Mouse (Mus musculus) ovary, postnatal 10 days (tissue): ENCODE data around the gene Otop1.
A peak's percentile ranks its signal among the peaks of the same experiment; 100 is the strongest.

ENCODE experiments used
- DNase-seq: peaks from one replicate; pipeline ENCODE4 v3.0.0; 2022; ENCODE audit warnings: low spot score

The Otop1 gene

DNA sequence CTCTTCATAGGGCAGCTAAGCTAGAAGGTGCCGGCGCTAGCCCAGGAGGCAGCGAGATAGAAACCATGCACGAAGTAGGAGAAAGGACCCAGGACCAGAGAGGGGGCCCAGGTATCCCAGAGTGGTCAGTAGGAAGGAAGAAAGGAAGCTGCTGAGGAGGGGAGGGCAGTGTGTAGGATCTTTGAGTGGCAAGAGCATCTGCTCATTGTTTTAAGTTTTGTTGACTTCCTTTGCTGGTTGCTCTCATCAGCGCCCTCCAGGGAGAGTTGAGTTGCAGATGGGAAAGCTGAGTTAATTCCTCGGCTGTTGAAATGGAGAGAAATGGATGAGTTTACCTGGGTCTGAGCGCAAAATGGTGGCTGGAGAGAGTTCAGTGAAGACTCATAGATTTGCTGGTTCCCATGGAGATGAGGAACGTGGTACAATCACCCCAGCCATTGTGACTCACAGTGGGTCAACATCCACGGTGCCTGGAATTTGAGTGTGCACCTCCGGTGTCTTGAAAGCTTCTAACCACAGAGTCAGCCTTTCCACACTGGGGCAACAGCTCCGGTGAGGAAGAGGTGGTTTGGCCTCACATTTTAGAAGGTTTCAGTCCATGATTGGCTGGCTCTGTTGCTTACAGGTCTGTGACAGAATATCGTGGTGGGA is 26.1 kb downstream of the Otop1 start:
- DNase-seq, result no peak

DNA sequence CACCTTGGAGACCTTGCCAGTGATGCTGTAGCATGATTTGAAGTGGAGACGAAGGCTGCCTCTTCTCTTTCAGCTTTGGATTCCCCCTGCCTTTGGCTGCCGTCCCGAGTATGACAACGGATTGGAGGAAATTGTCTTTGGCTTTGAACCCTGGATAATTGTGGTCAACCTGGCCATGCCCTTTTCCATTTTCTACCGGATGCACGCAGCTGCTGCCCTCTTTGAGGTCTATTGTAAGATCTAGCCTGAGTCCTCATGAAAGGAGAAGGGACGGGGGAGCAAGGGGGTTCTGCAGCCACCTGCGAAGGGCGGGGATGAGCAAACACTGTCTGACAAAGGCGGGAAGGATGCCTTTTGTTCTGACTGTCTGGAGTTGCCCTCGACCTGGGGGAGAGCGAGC is 26.9 kb downstream of the Otop1 start:
- no peak for DNase-seq

DNA sequence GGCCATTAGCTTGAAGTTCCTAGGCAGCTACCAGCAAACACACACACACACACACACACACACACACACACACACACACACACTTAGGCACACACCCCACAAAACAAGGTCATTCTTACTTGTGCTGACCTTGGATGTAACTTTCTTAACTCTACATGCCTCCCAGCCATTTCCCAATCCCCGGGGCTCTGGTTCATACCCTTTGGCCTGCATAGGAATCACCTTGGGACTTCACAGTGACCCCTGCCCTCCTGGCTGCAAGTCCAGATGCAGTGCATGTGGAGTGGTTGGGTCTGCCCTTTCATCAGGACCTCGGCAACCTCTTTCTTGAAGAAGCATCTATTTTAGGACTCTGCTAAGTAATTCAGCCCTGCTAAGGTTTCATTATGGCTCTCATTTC is 29.5 kb downstream of the Otop1 start:
- no peak for DNase-seq

DNA sequence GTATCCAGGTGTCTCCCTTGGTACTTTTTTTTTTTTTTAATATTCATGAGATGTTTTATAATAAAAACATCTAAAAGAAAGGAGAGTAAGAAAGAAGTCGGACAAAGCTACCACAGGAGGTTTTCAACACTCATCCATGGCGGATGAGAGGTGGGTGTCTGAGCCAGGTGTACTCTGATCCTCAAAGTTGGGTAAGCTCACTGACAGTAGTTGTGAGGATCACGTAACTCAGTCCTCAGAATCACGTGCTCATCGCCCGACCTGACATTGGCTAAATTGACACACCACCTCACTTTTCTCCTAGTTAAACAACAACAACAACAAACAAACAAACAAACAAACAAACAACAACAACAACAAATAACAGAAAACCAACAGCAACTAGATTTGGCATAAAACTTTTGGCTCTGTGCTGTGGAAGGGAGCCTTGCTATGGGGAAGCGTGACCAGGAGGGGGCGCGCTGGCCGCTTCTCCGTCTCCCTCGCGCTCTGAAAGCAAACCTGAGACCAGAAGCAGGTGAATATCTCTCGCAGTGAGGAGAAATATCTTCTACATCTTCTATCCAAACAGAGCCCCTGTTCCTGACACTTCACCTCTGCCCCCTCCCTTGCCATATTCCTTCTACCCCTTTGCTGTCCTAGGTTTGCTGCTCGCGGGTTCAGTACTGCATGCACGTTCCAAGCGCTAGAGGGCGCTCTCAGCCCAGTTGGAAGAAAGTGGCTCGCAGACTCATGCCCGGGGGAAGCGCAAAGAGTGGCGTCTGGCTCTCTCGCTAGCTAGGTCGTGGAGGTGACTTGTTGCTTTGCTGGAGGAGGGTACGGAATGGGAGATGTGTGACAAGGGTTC is 31.7 kb downstream of the Otop1 start:
- peak; percentile 79 for DNase-seq

DNA sequence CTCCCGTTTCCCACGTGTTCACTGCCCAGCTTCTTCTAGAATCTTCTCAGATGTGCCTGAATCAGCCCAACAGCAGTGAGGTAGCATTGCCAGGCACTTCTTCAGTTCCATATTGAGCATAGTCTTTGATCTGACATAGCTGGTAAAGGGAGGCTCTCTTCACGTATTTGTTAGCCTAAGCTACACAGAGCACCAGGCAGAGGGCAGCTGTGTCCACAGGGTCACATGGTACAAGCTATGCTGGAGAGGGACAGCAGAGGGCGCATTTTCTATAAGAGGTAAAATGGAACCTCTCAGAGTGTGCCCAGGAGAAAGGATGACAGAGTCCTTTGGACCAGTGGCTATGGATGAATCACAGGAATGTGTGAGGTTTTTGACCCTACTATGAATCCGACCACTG is 33.1 kb downstream of the Otop1 start:
- DNase-seq, result no peak

DNA sequence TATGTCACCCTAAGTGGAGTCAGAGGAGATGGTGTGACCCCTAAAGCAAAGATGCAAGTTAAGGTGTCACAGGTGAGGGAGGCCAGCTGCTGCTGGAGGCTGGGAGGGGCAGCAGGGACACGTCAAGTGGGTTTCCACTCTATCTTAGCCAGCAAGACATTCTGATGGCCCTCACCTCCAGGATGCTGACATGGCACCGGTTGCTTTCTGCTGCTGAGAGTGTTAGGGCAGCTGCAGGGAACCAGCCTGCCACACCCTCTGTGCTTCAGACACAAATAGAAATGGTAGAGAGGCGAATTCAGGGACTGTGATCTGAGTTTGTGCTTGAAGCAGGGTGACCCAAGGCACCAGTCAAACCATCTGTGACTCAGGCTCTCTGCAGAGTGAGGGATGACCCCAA is 34.0 kb downstream of the Otop1 start:
- no peak for DNase-seq

DNA sequence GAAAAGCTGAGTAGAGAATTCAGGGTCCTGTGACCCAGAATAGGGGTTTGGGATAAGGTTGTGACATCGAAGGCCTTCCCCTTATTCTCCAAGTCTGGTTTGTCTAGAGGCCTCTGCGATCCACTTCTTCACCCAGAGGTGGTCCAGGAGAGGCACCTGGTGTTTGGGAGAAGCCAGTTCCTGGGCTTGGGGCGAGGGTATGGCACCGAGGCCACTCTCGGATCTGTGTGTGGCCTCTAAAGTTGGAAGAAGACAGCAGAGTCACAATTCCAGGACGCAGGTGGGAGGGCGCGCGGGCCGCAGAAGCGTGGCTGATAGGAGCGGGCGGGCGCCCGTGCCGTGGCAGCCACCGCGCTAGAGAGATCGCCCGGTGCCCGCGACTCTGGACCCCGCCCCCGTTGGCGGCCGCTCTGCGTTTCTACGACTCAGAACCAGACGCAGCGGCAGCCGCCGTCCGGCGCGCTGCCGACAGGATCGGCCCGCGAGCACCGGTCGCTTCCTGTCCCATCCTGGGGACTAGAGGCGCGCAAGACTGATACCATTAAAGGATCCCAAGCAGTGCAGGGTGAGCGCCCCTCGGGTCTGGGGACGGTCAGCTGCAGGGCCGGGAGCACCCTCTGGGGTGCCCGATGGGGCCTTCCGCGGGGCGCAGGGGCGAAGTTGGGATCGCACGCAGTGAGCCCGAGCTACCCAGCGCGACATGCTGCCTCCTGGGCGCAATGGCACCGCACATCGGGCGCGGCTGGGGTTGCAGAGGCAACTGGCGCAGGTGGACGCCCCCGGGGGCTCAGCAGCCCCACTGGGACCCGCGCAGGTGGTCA is 43.4 kb downstream of the Otop1 start, which contains the start of gene Drd5:
Gene Drd5, plus strand, starts transcription at position 402 of the 821 bp plus-strand sequence.
- no peak for DNase-seq

DNA sequence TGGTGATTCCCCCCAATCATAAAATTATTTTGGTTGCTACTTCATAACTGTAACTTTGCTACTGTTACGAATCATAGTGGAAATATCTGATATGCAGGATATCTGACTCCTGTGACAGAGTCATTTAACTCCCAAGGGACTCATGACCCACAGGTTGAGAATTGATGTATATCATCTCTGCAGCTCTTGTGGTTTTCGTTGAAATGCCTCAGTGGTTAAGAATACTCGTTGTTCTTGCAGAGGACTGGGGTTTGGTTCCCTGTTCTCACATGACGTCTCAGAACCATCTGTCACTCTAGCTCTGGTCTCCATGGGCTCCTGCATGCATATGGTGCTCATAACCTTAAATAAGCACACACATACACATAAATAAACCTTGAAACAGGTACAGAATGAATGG is 57.6 kb downstream of the Otop1 start:
- DNase-seq, result no peak

DNA sequence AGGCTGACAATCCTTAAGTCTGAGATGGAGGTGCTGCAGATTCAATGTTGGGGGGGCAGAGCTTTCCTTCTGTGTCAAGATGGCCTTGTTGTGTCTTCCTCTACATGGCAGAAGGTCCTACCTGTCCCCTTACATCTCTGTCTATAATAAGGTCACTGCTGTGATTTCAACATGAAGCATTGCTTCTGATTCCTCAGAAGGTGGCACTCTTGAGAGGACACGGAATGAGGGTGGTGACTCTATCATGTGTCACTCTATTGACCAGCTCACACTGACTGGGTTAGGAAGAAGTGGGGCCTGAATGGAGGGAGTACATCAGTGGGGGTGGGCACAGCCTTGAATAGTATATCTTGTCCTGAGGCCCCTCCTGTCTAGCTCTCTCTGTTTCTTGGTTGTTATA is 58.8 kb downstream of the Otop1 start:
- DNase-seq, result no peak

DNA sequence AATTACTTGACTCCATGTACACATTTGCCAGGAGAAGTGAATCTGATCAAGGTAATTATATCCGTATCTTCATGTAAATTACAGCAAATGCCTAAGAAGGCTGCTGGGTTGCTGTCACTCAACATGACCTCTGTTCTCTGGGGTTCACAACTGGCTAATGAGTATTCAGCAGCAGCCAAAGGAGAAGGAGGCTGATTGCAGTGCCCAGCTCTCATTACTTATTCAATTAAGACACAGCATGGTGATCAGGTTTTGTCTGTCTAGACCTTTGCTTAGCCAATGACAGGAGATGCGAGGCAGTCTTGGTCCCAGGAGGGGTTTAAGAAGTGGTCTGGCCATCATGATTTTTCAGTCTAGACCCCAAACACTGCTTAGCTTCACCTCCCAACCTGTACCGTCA is 67.3 kb downstream of the Otop1 start:
- DNase-seq, result no peak

DNA sequence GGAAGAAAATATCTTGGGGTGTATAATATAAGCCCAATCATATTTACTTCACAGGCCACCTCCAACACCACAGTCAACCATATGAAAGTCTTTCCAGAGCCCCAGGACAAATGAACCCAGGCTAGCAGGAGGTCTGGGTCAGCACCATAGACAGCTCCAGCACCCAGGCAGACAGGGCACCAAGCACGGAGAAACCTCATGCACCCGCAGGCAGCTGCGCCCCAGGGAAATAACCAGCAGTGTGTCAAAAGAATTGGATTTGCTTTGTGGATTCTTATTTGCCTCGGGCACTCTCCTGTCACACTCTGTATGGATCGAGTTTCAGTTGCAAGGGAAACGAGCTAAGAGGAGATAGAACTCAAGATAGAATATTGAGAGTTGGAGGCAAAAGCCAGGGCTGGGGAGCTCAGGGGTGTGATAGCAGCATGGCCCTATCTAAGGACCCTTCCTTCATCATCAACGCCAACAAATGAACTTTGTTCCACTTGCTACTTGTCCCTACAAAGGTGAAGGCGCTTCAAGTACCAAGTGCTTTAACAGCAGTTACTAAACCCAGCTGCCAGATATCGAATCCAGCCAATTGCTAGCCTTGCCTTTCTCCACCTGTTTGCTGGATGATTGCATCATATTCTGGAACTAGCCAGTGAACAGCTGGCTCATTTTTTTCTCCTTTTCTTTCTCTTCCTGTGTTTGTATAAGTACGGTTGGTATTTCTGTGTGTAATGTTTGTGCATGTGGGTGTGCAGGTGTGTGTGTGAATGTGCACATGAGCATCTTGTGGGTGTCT is 71.1 kb downstream of the Otop1 start:
- DNase-seq, result peak; percentile 18

DNA sequence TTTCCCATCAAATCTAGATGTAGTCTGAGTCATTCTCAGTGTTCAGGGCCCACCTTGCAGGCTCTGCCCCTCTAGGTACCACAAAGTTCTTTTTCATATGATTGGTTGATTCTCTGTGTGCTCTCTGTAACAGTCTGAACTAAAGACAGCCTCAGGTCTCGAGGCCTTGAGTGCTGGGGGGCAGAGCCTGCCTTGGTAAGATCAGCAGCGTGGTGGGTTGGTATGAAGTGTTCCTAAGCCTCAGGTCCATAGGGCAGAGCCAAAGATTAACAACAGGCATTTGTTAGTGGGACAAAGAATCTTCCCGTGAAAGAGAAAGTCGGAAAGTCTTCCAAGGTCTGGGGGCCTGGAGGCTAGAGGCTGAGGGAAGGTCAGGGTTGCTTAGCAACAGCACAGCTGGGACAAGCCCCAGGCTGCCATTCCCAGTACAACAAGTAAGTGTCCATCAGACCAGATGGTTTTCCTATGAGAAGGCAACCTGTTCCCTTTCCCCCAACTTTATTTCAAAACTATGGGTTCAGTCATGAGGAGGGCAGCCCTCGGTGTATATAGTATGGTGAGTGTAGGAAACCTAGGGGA is 74.7 kb downstream of the Otop1 start:
- DNase-seq, result no peak
